In the genomic region with DNA sequence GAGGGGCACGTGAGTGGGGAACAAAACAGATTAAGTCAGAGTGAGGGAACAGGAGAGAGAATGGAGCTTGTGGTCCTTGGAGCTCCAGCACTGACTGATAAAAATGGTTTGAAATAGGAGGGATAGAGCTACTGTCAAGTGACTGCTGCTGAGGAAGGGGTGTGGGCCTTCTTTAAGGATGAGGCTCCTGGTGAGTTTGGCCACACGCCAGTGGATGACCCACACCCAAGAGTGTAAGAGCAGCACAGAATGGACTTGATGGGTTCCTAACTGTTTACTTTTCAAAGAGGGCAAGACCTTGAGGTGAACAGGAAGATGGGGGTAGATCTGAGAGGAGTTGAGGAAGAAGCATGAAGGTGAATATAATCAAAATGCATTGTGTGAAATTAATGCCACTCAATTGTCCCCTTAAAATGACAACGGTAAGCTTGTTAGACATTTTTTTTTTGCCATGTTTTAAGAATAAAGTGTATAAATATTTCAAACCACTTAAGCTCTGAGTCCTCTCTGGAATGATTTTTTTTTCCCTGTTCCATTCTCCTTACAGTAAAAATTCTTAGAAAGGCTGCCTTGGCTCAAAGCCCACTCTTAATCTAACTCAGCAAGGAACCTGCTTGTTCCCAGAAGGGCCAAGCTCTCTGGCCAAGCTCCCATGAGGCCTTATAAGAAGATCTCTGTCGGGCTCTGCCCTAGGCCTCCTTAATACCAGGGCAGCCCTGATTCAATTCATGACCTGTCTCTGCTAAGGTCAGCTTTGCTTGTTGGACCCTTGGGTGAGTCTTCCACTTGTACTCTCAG, we compare ENCODE assay signal across 18 mouse cellular contexts. TPM values are rescaled to one million over a fixed set of nuclear protein-coding genes. Genes with fewer than 3 reads are reported as not detected.
DNase-seq lines count a peak whose midpoint lies in the region; ATAC-seq and TF ChIP-seq lines count a peak whose summit lies in the region.
"Had no signal": no experiment of that assay in that cellular context is flagged by ENCODE, and none has a peak within 500 bp of the region (broad histone marks: within the 10 kb centered on the region; RNA-seq: fewer than 3 reads in every experiment).

No protein-coding gene starts in this region.

- no peaks in the 10 kb centered on the region for H3K27me3 ChIP-seq in hindbrain, postnatal 0 days (ENCODE audit: insufficient read depth, low read length)
- H3K27me3 ChIP-seq in hindbrain, embryonic 13.5 days = no peaks in the 10 kb centered on the region
- no peaks in the 10 kb centered on the region for H3K27me3 ChIP-seq in lung, embryonic 15.5 days
- H3K27me3 ChIP-seq in lung, postnatal 0 days (replicated peaks; ENCODE audit: insufficient read depth, low read length) = no peaks in the 10 kb centered on the region
- H3K27me3 ChIP-seq: embryonic facial prominence, embryonic 12.5 days; liver, embryonic 13.5 days; midbrain, embryonic 13.5 days had no signal

- WGBS in hindbrain, postnatal 0 days = 70% methylated on average over 4 of the region's 4 CpGs
- WGBS in hindbrain, embryonic 13.5 days = 85% methylated on average over 4 of the region's 4 CpGs
- WGBS in lung, embryonic 15.5 days = 30% methylated on average over 4 of the region's 4 CpGs
- 27% methylated on average over 4 of the region's 4 CpGs for WGBS in lung, postnatal 0 days

- no peaks in the 10 kb centered on the region for H3K9me3 ChIP-seq in hindbrain, postnatal 0 days (ENCODE audit: low read length)
- no peaks in the 10 kb centered on the region for H3K9me3 ChIP-seq in hindbrain, embryonic 13.5 days
- no peaks in the 10 kb centered on the region for H3K9me3 ChIP-seq in lung, embryonic 15.5 days
- no peaks in the 10 kb centered on the region for H3K9me3 ChIP-seq in lung, postnatal 0 days (ENCODE audit: low read length)
- H3K9me3 ChIP-seq: embryonic facial prominence, embryonic 12.5 days; liver, embryonic 13.5 days; midbrain, embryonic 13.5 days had no signal

- DNase-seq in hindbrain, postnatal 0 days (ENCODE audit: low spot score) = peak; percentile 19
- DNase-seq in lung, postnatal 25 days (ENCODE audit: low spot score) = no peak
- peak; percentile 34 for DNase-seq in lung, postnatal 0 days (ENCODE audit: low spot score)
- no peak for DNase-seq in urinary bladder, postnatal 4 days (ENCODE audit: low spot score in 2 of 2)
- no peak for DNase-seq in liver
- DNase-seq: cerebellum, adult 2 months; gastrocnemius, adult 2 months; liver, embryonic 13.5 days had no signal

- no peak for TF ChIP-seq CTCF in hindbrain, postnatal 0 days (IDR thresholded peaks at IDR 0.05; ENCODE audit: low read depth)
- TF ChIP-seq CTCF in lung, postnatal 0 days (IDR thresholded peaks at IDR 0.05) = no peak

- H3K4me3 ChIP-seq in hindbrain, postnatal 0 days (ENCODE audit: low read length) = no peak overlapping the region
- no peak overlapping the region for H3K4me3 ChIP-seq in hindbrain, embryonic 13.5 days
- no peak overlapping the region for H3K4me3 ChIP-seq in lung, embryonic 15.5 days
- no peak overlapping the region for H3K4me3 ChIP-seq in lung, postnatal 0 days (ENCODE audit: low read depth, low read length)
- H3K4me3 ChIP-seq: embryonic facial prominence, embryonic 12.5 days; gastrocnemius, adult 2 months; left cerebral cortex, adult 2 months; liver, embryonic 13.5 days; midbrain, embryonic 13.5 days had no signal

- H3K4me1 ChIP-seq in hindbrain, postnatal 0 days (ENCODE audit: insufficient read depth, low read length) = no peaks in the 10 kb centered on the region
- H3K4me1 ChIP-seq in hindbrain, embryonic 13.5 days (replicated peaks) = no peaks in the 10 kb centered on the region
- H3K4me1 ChIP-seq in lung, embryonic 15.5 days = peaks cover 14% of the 10 kb centered on the region
- H3K4me1 ChIP-seq in lung, postnatal 0 days (ENCODE audit: insufficient read depth, low read depth, low read length) = no peaks in the 10 kb centered on the region; the same call in 1 of the 2 replicates
- H3K4me1 ChIP-seq: embryonic facial prominence, embryonic 12.5 days; liver, embryonic 13.5 days; midbrain, embryonic 13.5 days had no signal

- TF ChIP-seq EP300 in lung, postnatal 0 days (IDR thresholded peaks at IDR 0.05) = no peak

- H3K9ac ChIP-seq in hindbrain, postnatal 0 days (replicated peaks; ENCODE audit: low read length) = no peak overlapping the region
- H3K9ac ChIP-seq in hindbrain, embryonic 13.5 days = no peak overlapping the region
- no peak overlapping the region for H3K9ac ChIP-seq in lung, embryonic 15.5 days
- no peak overlapping the region for H3K9ac ChIP-seq in lung, postnatal 0 days (replicated peaks; ENCODE audit: low read depth)
- H3K9ac ChIP-seq: embryonic facial prominence, embryonic 12.5 days; liver, embryonic 13.5 days; midbrain, embryonic 13.5 days had no signal

- no peak overlapping the region for H3K4me2 ChIP-seq in hindbrain, postnatal 0 days (ENCODE audit: low read depth, low read length)
- H3K4me2 ChIP-seq in hindbrain, embryonic 13.5 days = no peak overlapping the region
- no peak overlapping the region for H3K4me2 ChIP-seq in lung, embryonic 15.5 days
- H3K4me2 ChIP-seq in lung, postnatal 0 days (replicated peaks; ENCODE audit: low read depth, low read length) = no peak overlapping the region
- H3K4me2 ChIP-seq: embryonic facial prominence, embryonic 12.5 days; liver, embryonic 13.5 days; midbrain, embryonic 13.5 days had no signal

- H3K27ac ChIP-seq in hindbrain, postnatal 0 days = no peak overlapping the region
- no peak overlapping the region for H3K27ac ChIP-seq in hindbrain, embryonic 13.5 days
- 0 out of 2 replicates have a peak overlapping the region, but pooled peaks have one; percentile 42 for H3K27ac ChIP-seq in lung, embryonic 15.5 days
- H3K27ac ChIP-seq in lung, postnatal 0 days (ENCODE audit: low read length) = no peak overlapping the region
- H3K27ac ChIP-seq: embryonic facial prominence, embryonic 12.5 days; gastrocnemius, adult 2 months; left cerebral cortex, adult 2 months; liver, embryonic 13.5 days; midbrain, embryonic 13.5 days had no signal

- no peak for ATAC-seq in hindbrain, postnatal 0 days
- ATAC-seq in hindbrain, embryonic 13.5 days (ENCODE audit: low FRiP score) = no peak
- no peak for ATAC-seq in lung, embryonic 15.5 days (ENCODE audit: borderline replicate concordance, extremely low read depth, low FRiP score, low TSS enrichment)
- peak; percentile 28 for ATAC-seq in lung, postnatal 0 days
- ATAC-seq: inflammation-experienced regulatory T-cells, adult 6 months; midbrain, embryonic 13.5 days had no signal

- no peaks in the 10 kb centered on the region for H3K36me3 ChIP-seq in hindbrain, postnatal 0 days (ENCODE audit: insufficient read depth, low read length)
- no peaks in the 10 kb centered on the region for H3K36me3 ChIP-seq in hindbrain, embryonic 13.5 days
- no peaks in the 10 kb centered on the region for H3K36me3 ChIP-seq in lung, embryonic 15.5 days
- no peaks in the 10 kb centered on the region for H3K36me3 ChIP-seq in lung, postnatal 0 days (ENCODE audit: insufficient read depth, low read length)
- H3K36me3 ChIP-seq: embryonic facial prominence, embryonic 12.5 days; liver, embryonic 13.5 days; midbrain, embryonic 13.5 days had no signal

RNA-seq across cellular contexts. Expression of gene Prkd1, which starts 42.0 kb away (rescaled TPM):
- 5.3 and 5.5 TPM in 2 replicates for total RNA-seq in hindbrain, postnatal 0 days (2014; rRNA removed)
- polyA plus RNA-seq in hindbrain, postnatal 0 days (2015; fragmentation: Nextera tagmentation; extraction: Ambion mirVana) = 2.0 and 2.6 TPM in 2 replicates
- polyA plus RNA-seq in hindbrain, embryonic 13.5 days (2015; fragmentation: Nextera tagmentation; extraction: Ambion mirVana) = 2.0 and 2.3 TPM in 2 replicates
- 5.5 and 5.6 TPM in 2 replicates for polyA plus RNA-seq in lung, embryonic 15.5 days (2015; fragmentation: Nextera tagmentation; extraction: Ambion mirVana)
- 4.0 and 4.9 TPM in 2 replicates for polyA plus RNA-seq in lung, postnatal 0 days (2015; fragmentation: Nextera tagmentation; extraction: Ambion mirVana)
- total RNA-seq: common myeloid progenitor, adult 5-6 weeks; granulocyte monocyte progenitor cell, adult 5-6 weeks; hematopoietic stem cell, adult 5-6 weeks; megakaryocyte progenitor cell, adult 5-6 weeks had no signal
- polyA plus RNA-seq: inflammation-experienced regulatory T-cells, adult 6 months had no signal

Comparison
In these comparisons a context has a peak if more than half of its experiments do, and no peak if none do; other contexts are left out.
1. DNase-seq: peak in hindbrain, postnatal 0 days (single experiment) and lung, postnatal 0 days (single experiment); none in lung, postnatal 25 days (single experiment), urinary bladder, postnatal 4 days (0 of 2) and liver (single experiment).